Mouse (Mus musculus) lung, postnatal 0 days (tissue): ENCODE data around the gene Asxl1. TPM values are rescaled to one million over a fixed set of nuclear protein-coding genes. Genes with fewer than 3 reads are reported as not detected.

Experiments used
- ATAC-seq: fragments of 200-750 bp; cut with Nextera tagmentation; 2 replicates; pipeline ENCODE4 v1.8.0; 2017; ENCODE audit warnings: moderate library complexity
- DNase-seq: peaks from one replicate; pipeline ENCODE4 v3.0.0-alpha.2; 2016; ENCODE audit warnings: low spot score
- H3K27ac ChIP-seq: fragments of 300-500 bp; sonication (generic); 2 replicates; pipeline ENCODE4 v1.5.1; 2014; ENCODE audit warnings: antibody characterized with exemption, mild to moderate bottlenecking, low read length, mixed read lengths
- H3K27me3 ChIP-seq: fragments of 300-500 bp; sonication (generic); replicated peaks from 2 replicates; pipeline ENCODE4 v1.6.1; 2014; ENCODE audit warnings: low read length, mixed read lengths; ENCODE audit not compliant: insufficient read depth
- H3K36me3 ChIP-seq: fragments of 300-500 bp; sonication (generic); 2 replicates; pipeline ENCODE4 v1.6.1; 2014; ENCODE audit warnings: low read length, mixed read lengths; ENCODE audit not compliant: insufficient read depth
- H3K4me1 ChIP-seq: fragments of 300-500 bp; sonication (generic); 2 replicates; pipeline ENCODE4 v1.6.1; 2014; ENCODE audit warnings: antibody characterized with exemption, low read depth, low read length, mixed read lengths; ENCODE audit not compliant: insufficient read depth
- H3K4me2 ChIP-seq: fragments of 300-500 bp; sonication (generic); replicated peaks from 2 replicates; pipeline ENCODE4 v1.6.1; 2014; ENCODE audit warnings: low read depth, mild to moderate bottlenecking, low read length, moderate library complexity, mixed read lengths
- H3K4me3 ChIP-seq: fragments of 300-500 bp; sonication (generic); 2 replicates; pipeline ENCODE4 v1.5.1; 2014; ENCODE audit warnings: low read depth, low read length
- H3K9ac ChIP-seq: fragments of 300-500 bp; sonication (generic); replicated peaks from 2 replicates; pipeline ENCODE4 v1.6.1; 2014; ENCODE audit warnings: low read depth, mild to moderate bottlenecking
- H3K9me3 ChIP-seq: fragments of 300-500 bp; sonication (generic); 2 replicates; pipeline ENCODE4 v1.6.1; 2016; ENCODE audit warnings: low read length, mixed read lengths
- CTCF ChIP-seq: IDR thresholded peaks from 2 replicates; pipeline ENCODE4 v1.5.1; 2016; ENCODE audit warnings: antibody characterized with exemption, mild to moderate bottlenecking
- EP300 ChIP-seq: IDR thresholded peaks from 2 replicates; pipeline ENCODE4 v1.6.1; 2016; ENCODE audit warnings: antibody characterized with exemption, mild to moderate bottlenecking, control low read depth
- WGBS: fragments of 180-500 bp; shearing (Covaris S2); extraction: QIAGEN DNeasy Blood & Tissue Kit; methylation state at CpG from one replicate; pipeline ENCODE4 v1.1.7; 2014; 5-methylcytosine and 5-hydroxymethylcytosine counted together
- polyA plus RNA-seq: library from polyadenylated mRNA; unstranded; fragments of >200 nt; fragmentation: Nextera tagmentation; extraction: Ambion mirVana; gene quantifications from 2 replicates; pipeline ENCODE4 v1.2.1, GENCODE M21; 2015

Asxl1 gene
- polyA plus RNA-seq, 1 experiment from 2014 or later = 10.3 TPM

DNA sequence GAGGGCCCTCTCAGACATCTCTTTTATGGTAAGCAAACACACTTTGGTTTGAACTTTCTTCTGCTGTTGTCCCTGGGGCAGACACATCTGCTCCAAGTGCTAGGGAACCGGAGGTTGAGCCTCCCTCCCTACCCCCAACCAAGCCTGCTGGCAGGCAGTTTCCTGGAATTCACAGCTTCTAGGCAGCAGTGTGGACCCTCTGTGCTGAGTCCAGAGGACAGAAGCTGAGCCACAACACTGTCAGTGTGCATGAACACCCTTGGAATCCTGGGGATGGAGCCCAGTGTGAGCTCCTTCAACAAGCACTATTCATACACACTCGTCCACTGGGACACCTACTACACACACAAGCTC is 91.7 kb downstream of the Asxl1 start:
- Histone ChIP-seq H3K9me3 (no peaks in the 10 kb centered on the region), H3K9ac (no peak overlapping the region), H3K36me3 (no peaks in the 10 kb centered on the region), H3K4me3 (no peak overlapping the region), H3K27ac (peak overlapping the region; percentile 83), H3K4me1 (peaks cover 73% of the 10 kb centered on the region), H3K4me2 (peak overlapping the region; percentile 32), H3K27me3 (no peaks in the 10 kb centered on the region)
- ATAC-seq (peak; percentile 45), DNase-seq (peak; percentile 54)
- TF ChIP-seq EP300 = no peak
- TF ChIP-seq CTCF = no peak
- 10% methylated on average over 2 of the region's 2 CpGs for WGBS

GRCm38 (mm10) chr2:153440755-153441154 is 95.1 kb downstream of the Asxl1 start:
- TF ChIP-seq EP300 (no peak), CTCF (no peak)
- H3K9me3 ChIP-seq = no peaks in the 10 kb centered on the region
- no peak overlapping the region for H3K4me2 ChIP-seq
- ATAC-seq = no peak
- peaks cover 60% of the 10 kb centered on the region for H3K4me1 ChIP-seq
- H3K4me3 ChIP-seq = no peak overlapping the region
- DNase-seq = no peak
- 55% methylated on average over 2 of the region's 2 CpGs for WGBS
- H3K36me3 ChIP-seq = no peaks in the 10 kb centered on the region
- no peak overlapping the region for H3K9ac ChIP-seq
- H3K27ac ChIP-seq = no peak overlapping the region
- H3K27me3 ChIP-seq = no peaks in the 10 kb centered on the region

GRCm38 (mm10) chr2:153441228-153441627 is 95.6 kb downstream of the Asxl1 start:
- no peak for ATAC-seq
- peak; percentile 16 for DNase-seq
- no peak overlapping the region for H3K9ac ChIP-seq
- H3K36me3 ChIP-seq = no peaks in the 10 kb centered on the region
- peaks cover 56% of the 10 kb centered on the region for H3K4me1 ChIP-seq
- WGBS = 28% methylated on average over 3 of the region's 3 CpGs
- H3K4me3 ChIP-seq = no peak overlapping the region
- H3K27me3 ChIP-seq = no peaks in the 10 kb centered on the region
- no peaks in the 10 kb centered on the region for H3K9me3 ChIP-seq
- H3K4me2 ChIP-seq = peak overlapping the region; percentile 19; the same call in 1 of the 2 replicates
- TF ChIP-seq EP300 (no peak), CTCF (no peak)
- peak overlapping the region; percentile 55; the same call in 1 of the 2 replicates for H3K27ac ChIP-seq

DNA sequence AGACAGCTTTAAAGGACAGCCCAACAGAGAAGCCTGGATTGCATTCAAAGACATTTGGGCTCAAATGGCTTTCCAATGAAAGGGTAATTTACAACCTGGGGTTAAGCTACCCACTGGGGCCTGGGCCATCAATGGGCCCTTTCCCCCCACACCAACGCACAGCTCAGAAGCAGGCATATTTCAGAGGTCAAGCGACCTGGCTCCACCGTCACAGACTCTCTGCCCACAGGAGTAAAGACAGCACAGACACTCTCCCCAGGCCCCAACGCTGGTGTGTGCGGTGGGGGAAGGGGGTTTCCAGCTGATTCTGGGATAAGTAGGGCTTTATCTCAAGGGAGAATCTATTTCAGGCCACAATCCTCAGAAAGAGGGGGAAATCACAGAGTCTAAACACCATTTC is 97.1 kb downstream of the Asxl1 start:
- DNase-seq (no peak), ATAC-seq (no peak)
- TF ChIP-seq EP300 = no peak
- TF ChIP-seq CTCF = no peak
- H3K27ac ChIP-seq = 0 out of 2 replicates have a peak overlapping the region, but pooled peaks have one; percentile 95
- H3K4me2 ChIP-seq = peak overlapping the region; percentile 99
- H3K27me3 ChIP-seq = no peaks in the 10 kb centered on the region
- no peaks in the 10 kb centered on the region for H3K9me3 ChIP-seq
- 17% methylated on average over 5 of the region's 5 CpGs for WGBS
- peak overlapping the region; percentile 23; the same call in 1 of the 2 replicates for H3K9ac ChIP-seq
- H3K4me1 ChIP-seq = peaks cover 42% of the 10 kb centered on the region
- H3K4me3 ChIP-seq = peak overlapping the region; percentile 98; the same call in 1 of the 2 replicates
- no peaks in the 10 kb centered on the region for H3K36me3 ChIP-seq

GRCm38 (mm10) chr2:153443434-153444240 is 98.0 kb downstream of the Asxl1 start:
- ATAC-seq (peak; percentile 41), DNase-seq (peak; percentile 61)
- H3K4me2 ChIP-seq = peak overlapping the region; percentile 99
- TF ChIP-seq CTCF (no peak; the same call in 1 of the 2 replicates), EP300 (no peak)
- peak overlapping the region; percentile 98 for H3K4me3 ChIP-seq
- H3K4me1 ChIP-seq = peaks cover 34% of the 10 kb centered on the region
- H3K9ac ChIP-seq = peak overlapping the region; percentile 72
- H3K27ac ChIP-seq = peak overlapping the region; percentile 95
- H3K36me3 ChIP-seq = no peaks in the 10 kb centered on the region
- no peaks in the 10 kb centered on the region for H3K9me3 ChIP-seq
- WGBS = 1% methylated on average over 51 of the region's 59 CpGs
- no peaks in the 10 kb centered on the region for H3K27me3 ChIP-seq

GRCm38 (mm10) chr2:153444254-153445136 is 98.9 kb downstream of the Asxl1 start:
- ATAC-seq (peak; percentile 86), DNase-seq (peak; percentile 86)
- no peaks in the 10 kb centered on the region for H3K27me3 ChIP-seq
- H3K4me2 ChIP-seq = peak overlapping the region; percentile 99
- peaks cover 30% of the 10 kb centered on the region for H3K4me1 ChIP-seq
- peak overlapping the region; percentile 72 for H3K9ac ChIP-seq
- TF ChIP-seq CTCF = no peak
- H3K27ac ChIP-seq = peak overlapping the region; percentile 95
- H3K9me3 ChIP-seq = no peaks in the 10 kb centered on the region
- H3K36me3 ChIP-seq = no peaks in the 10 kb centered on the region
- under 1% methylated on average over 28 of the region's 64 CpGs for WGBS
- H3K4me3 ChIP-seq = peak overlapping the region; percentile 98
